Mouse (Mus musculus): ENCODE data around the gene Hectd2. TPM values are rescaled to one million over a fixed set of nuclear protein-coding genes. Genes with fewer than 3 reads are reported as not detected.

Hectd2 gene
- polyA plus RNA-seq, 1 experiment from 2014 or later: 3.3 TPM

GRCm38 (mm10) chr19:36534011-36534765 lies 20.3 kb upstream of the Hectd2 start:
- 35% methylated on average over 17 of the region's 17 CpGs for WGBS
- Histone ChIP-seq H3K36me3 (ENCODE audit: control insufficient read depth, insufficient read depth) (no peaks in the 10 kb centered on the region), H3K9ac (ENCODE audit: low read length) (0 out of 2 replicates have a peak overlapping the region, but pooled peaks have one; percentile 20), H3K4me2 (ENCODE audit: low read depth, low read length) (peak overlapping the region; percentile 43), H3K9me3 (replicated peaks; ENCODE audit: control insufficient read depth, low read length) (no peaks in the 10 kb centered on the region), H3K4me1 (ENCODE audit: control insufficient read depth, insufficient read depth, low read length) (peaks cover 11% of the 10 kb centered on the region), H3K27ac (ENCODE audit: low read length) (peak overlapping the region; percentile 64), H3K4me3 (ENCODE audit: low read length) (peak overlapping the region; percentile 19), H3K27me3 (ENCODE audit: control insufficient read depth, insufficient read depth, low read length) (no peaks in the 10 kb centered on the region)
- ATAC-seq (replicated peaks; ENCODE audit: extremely low read depth, insufficient read depth, low FRiP score): peak; percentile 47

- Histone ChIP-seq H3K4me3 (ENCODE audit: low read length) (peak overlapping the region; percentile 19), H3K4me1 (ENCODE audit: control insufficient read depth, insufficient read depth, low read length) (peaks cover 14% of the 10 kb centered on the region), H3K9me3 (replicated peaks; ENCODE audit: control insufficient read depth, low read length) (no peaks in the 10 kb centered on the region), H3K4me2 (ENCODE audit: low read depth, low read length) (peak overlapping the region; percentile 43), H3K27me3 (ENCODE audit: control insufficient read depth, insufficient read depth, low read length) (no peaks in the 10 kb centered on the region), H3K9ac (ENCODE audit: low read length) (0 out of 2 replicates have a peak overlapping the region, but pooled peaks have one; percentile 20), H3K27ac (ENCODE audit: low read length) (peak overlapping the region; percentile 64), H3K36me3 (ENCODE audit: control insufficient read depth, insufficient read depth) (no peaks in the 10 kb centered on the region)
- WGBS: 13% methylated on average over 8 of the region's 8 CpGs
- ATAC-seq (replicated peaks; ENCODE audit: extremely low read depth, insufficient read depth, low FRiP score): peak; percentile 74
These were observed 19.7 kb upstream of the Hectd2 start for GRCm38 (mm10) chr19:36534766-36535140.

DNA sequence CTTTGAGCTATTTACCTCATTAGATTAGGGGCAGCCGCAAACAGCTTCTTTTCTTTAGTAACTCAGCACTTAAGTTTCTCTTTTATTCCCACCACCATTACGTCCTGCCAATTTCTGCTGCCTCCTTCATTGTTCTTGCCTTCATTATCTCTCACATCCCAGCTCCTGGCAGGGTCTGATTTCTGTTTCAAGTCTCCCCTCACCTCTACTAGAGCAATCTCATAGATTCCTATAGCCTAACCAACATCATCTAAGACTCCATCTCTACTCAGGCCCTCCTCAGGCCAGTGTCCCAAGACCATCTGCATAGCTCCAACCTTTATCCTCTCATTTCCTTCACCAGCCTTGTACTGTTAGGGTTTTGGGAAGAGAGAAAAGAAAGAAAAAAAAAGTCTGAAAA lies 19.3 kb upstream of the Hectd2 start:
- Histone ChIP-seq H3K4me3 (ENCODE audit: low read length) (peak overlapping the region; percentile 19), H3K36me3 (ENCODE audit: control insufficient read depth, insufficient read depth) (no peaks in the 10 kb centered on the region), H3K27ac (ENCODE audit: low read length) (peak overlapping the region; percentile 64), H3K9ac (ENCODE audit: low read length) (0 out of 2 replicates have a peak overlapping the region, but pooled peaks have one; percentile 8), H3K27me3 (ENCODE audit: control insufficient read depth, insufficient read depth, low read length) (no peaks in the 10 kb centered on the region), H3K9me3 (replicated peaks; ENCODE audit: control insufficient read depth, low read length) (no peaks in the 10 kb centered on the region), H3K4me1 (ENCODE audit: control insufficient read depth, insufficient read depth, low read length) (peaks cover 18% of the 10 kb centered on the region), H3K4me2 (ENCODE audit: low read depth, low read length) (peak overlapping the region; percentile 43)
- WGBS: 33% methylated on average over 2 of the region's 2 CpGs
- ATAC-seq (replicated peaks; ENCODE audit: extremely low read depth, insufficient read depth, low FRiP score): no peak

DNA sequence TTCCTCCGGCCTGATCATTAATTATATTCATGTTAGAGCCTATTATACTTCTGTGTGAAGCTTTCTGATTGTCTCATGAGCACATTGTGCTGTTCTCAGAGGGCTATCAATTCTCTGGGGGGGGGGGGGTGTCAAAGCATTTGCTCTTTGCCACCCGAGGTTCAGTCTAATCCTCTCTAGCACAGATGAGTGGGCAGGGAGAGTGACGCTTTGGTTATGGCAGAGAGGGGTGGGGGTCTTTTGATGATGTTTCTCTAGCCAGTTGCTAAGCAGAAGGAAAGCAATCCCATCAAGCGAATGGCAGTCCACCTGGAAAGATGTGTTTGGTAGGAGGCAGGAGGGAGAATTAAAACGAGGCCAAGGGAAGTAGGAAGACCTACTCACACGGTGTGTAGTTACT lies 18.6 kb upstream of the Hectd2 start:
- no peak for ATAC-seq (replicated peaks; ENCODE audit: extremely low read depth, insufficient read depth, low FRiP score)
- Histone ChIP-seq H3K9ac (ENCODE audit: low read length) (no peak overlapping the region), H3K27ac (ENCODE audit: low read length) (no peak overlapping the region), H3K4me3 (ENCODE audit: low read length) (no peak overlapping the region), H3K4me2 (ENCODE audit: low read depth, low read length) (no peak overlapping the region), H3K9me3 (replicated peaks; ENCODE audit: control insufficient read depth, low read length) (no peaks in the 10 kb centered on the region), H3K27me3 (ENCODE audit: control insufficient read depth, insufficient read depth, low read length) (no peaks in the 10 kb centered on the region), H3K36me3 (ENCODE audit: control insufficient read depth, insufficient read depth) (no peaks in the 10 kb centered on the region), H3K4me1 (ENCODE audit: control insufficient read depth, insufficient read depth, low read length) (peaks cover 23% of the 10 kb centered on the region)
- WGBS: 64% methylated on average over 6 of the region's 6 CpGs

- WGBS: 79% methylated on average over 11 of the region's 11 CpGs
- Histone ChIP-seq H3K27ac (ENCODE audit: low read length) (no peak overlapping the region), H3K9ac (ENCODE audit: low read length) (no peak overlapping the region), H3K9me3 (replicated peaks; ENCODE audit: control insufficient read depth, low read length) (no peaks in the 10 kb centered on the region), H3K36me3 (ENCODE audit: control insufficient read depth, insufficient read depth) (no peaks in the 10 kb centered on the region), H3K4me1 (ENCODE audit: control insufficient read depth, insufficient read depth, low read length) (peaks cover 23% of the 10 kb centered on the region), H3K4me2 (ENCODE audit: low read depth, low read length) (no peak overlapping the region), H3K4me3 (ENCODE audit: low read length) (no peak overlapping the region), H3K27me3 (ENCODE audit: control insufficient read depth, insufficient read depth, low read length) (no peaks in the 10 kb centered on the region)
- no peak for ATAC-seq (replicated peaks; ENCODE audit: extremely low read depth, insufficient read depth, low FRiP score)
These were observed 17.5 kb upstream of the Hectd2 start for GRCm38 (mm10) chr19:36536929-36537328.

GRCm38 (mm10) chr19:36538528-36538927 lies 15.9 kb upstream of the Hectd2 start:
- Histone ChIP-seq H3K36me3 (ENCODE audit: control insufficient read depth, insufficient read depth) (no peaks in the 10 kb centered on the region), H3K9ac (ENCODE audit: low read length) (no peak overlapping the region), H3K4me3 (ENCODE audit: low read length) (no peak overlapping the region), H3K4me1 (ENCODE audit: control insufficient read depth, insufficient read depth, low read length) (peaks cover 23% of the 10 kb centered on the region), H3K27me3 (ENCODE audit: control insufficient read depth, insufficient read depth, low read length) (no peaks in the 10 kb centered on the region), H3K27ac (ENCODE audit: low read length) (no peak overlapping the region), H3K4me2 (ENCODE audit: low read depth, low read length) (no peak overlapping the region), H3K9me3 (replicated peaks; ENCODE audit: control insufficient read depth, low read length) (no peaks in the 10 kb centered on the region)
- ATAC-seq (replicated peaks; ENCODE audit: extremely low read depth, insufficient read depth, low FRiP score): no peak
- 2% methylated on average over 4 of the region's 4 CpGs for WGBS

GRCm38 (mm10) chr19:36539311-36539710 lies 15.1 kb upstream of the Hectd2 start:
- Histone ChIP-seq H3K36me3 (ENCODE audit: control insufficient read depth, insufficient read depth) (no peaks in the 10 kb centered on the region), H3K27me3 (ENCODE audit: control insufficient read depth, insufficient read depth, low read length) (no peaks in the 10 kb centered on the region), H3K9ac (ENCODE audit: low read length) (no peak overlapping the region), H3K4me3 (ENCODE audit: low read length) (no peak overlapping the region), H3K4me1 (ENCODE audit: control insufficient read depth, insufficient read depth, low read length) (peaks cover 23% of the 10 kb centered on the region), H3K4me2 (ENCODE audit: low read depth, low read length) (no peak overlapping the region), H3K9me3 (replicated peaks; ENCODE audit: control insufficient read depth, low read length) (no peaks in the 10 kb centered on the region), H3K27ac (ENCODE audit: low read length) (no peak overlapping the region)
- ATAC-seq (replicated peaks; ENCODE audit: extremely low read depth, insufficient read depth, low FRiP score): no peak
- 88% methylated on average over 2 of the region's 2 CpGs for WGBS

GRCm38 (mm10) chr19:36540012-36540606 lies 14.3 kb upstream of the Hectd2 start:
- Histone ChIP-seq H3K4me2 (ENCODE audit: low read depth, low read length) (no peak overlapping the region), H3K27ac (ENCODE audit: low read length) (no peak overlapping the region)

DNA sequence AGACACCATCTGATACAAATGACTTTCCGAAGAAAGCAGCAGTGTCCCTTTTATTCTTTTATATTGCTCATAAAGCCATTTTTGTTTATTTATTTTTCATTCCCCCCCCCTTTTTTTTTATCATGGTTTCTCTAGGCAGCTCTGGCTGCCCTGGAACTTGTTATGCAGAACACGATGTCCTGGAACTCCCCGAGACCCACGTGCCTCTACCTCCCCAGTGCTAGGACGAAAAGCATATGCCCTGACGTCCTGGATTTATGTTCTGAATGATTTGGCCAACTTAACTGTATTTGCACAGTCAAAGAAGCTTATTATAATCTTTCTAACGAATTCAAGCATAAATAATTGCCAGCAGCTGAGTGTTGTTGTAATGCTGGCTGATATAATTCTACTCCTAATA lies 13.7 kb upstream of the Hectd2 start:
- no peak for ATAC-seq (replicated peaks; ENCODE audit: extremely low read depth, insufficient read depth, low FRiP score)
- no peak overlapping the region for H3K4me2 ChIP-seq (ENCODE audit: low read depth, low read length)
- H3K27me3 ChIP-seq (ENCODE audit: control insufficient read depth, insufficient read depth, low read length): no peaks in the 10 kb centered on the region
- peaks cover 12% of the 10 kb centered on the region for H3K4me1 ChIP-seq (ENCODE audit: control insufficient read depth, insufficient read depth, low read length)
- H3K4me3 ChIP-seq (ENCODE audit: low read length): no peak overlapping the region
- WGBS: 83% methylated on average over 7 of the region's 7 CpGs
- H3K9me3 ChIP-seq (replicated peaks; ENCODE audit: control insufficient read depth, low read length): no peaks in the 10 kb centered on the region
- no peaks in the 10 kb centered on the region for H3K36me3 ChIP-seq (ENCODE audit: control insufficient read depth, insufficient read depth)
- H3K27ac ChIP-seq (ENCODE audit: low read length): no peak overlapping the region
- no peak overlapping the region for H3K9ac ChIP-seq (ENCODE audit: low read length)

More at GRCm38 (mm10) chr19:36540012-36540606, 14.3 kb upstream of the Hectd2 start:
- no peaks in the 10 kb centered on the region for H3K27me3 ChIP-seq (ENCODE audit: control insufficient read depth, insufficient read depth, low read length)
- H3K36me3 ChIP-seq (ENCODE audit: control insufficient read depth, insufficient read depth): no peaks in the 10 kb centered on the region
- no peak overlapping the region for H3K4me3 ChIP-seq (ENCODE audit: low read length)
- peaks cover 16% of the 10 kb centered on the region for H3K4me1 ChIP-seq (ENCODE audit: control insufficient read depth, insufficient read depth, low read length)
- peak; percentile 61; the same call in 1 of the 2 replicates for ATAC-seq (replicated peaks; ENCODE audit: extremely low read depth, insufficient read depth, low FRiP score)
- H3K9me3 ChIP-seq (replicated peaks; ENCODE audit: control insufficient read depth, low read length): no peaks in the 10 kb centered on the region
- WGBS: 33% methylated on average over 10 of the region's 10 CpGs
- H3K9ac ChIP-seq (ENCODE audit: low read length): no peak overlapping the region

All from heart, embryonic 16.5 days (tissue).